Mouse (Mus musculus): Measurements from ENCODE around the gene Ctnna3. TPM values are rescaled to one million over a fixed set of nuclear protein-coding genes. Genes with fewer than 3 reads are reported as not detected.
"Not testable (repeated sequence)": the region's sequence is repeated elsewhere in the genome, so short reads cannot be mapped to it uniquely, and the experiment has no call there.

Ctnna3 gene
- polyA plus RNA-seq, 1 experiment = 0.17 TPM

GRCm38 (mm10) chr10:63402731-63403504 is 27.0 kb upstream of the Ctnna3 start:
- Histone ChIP-seq H3K36me3 (ENCODE audit: control insufficient read depth, insufficient read depth) (no peaks in the 10 kb centered on the region), H3ac (ENCODE audit: control insufficient read depth, insufficient read length) (no peak overlapping the region), H3K4me2 (ENCODE audit: low read depth) (no peak overlapping the region), H3K79me2 (ENCODE audit: control insufficient read depth, insufficient read depth) (no peaks in the 10 kb centered on the region), H3K4me3 (no peak overlapping the region), H3K27me3 (ENCODE audit: control insufficient read depth, insufficient read depth, insufficient read length) (no peaks in the 10 kb centered on the region)
- TF ChIP-seq POLR2A (IDR thresholded peaks at IDR 0.05; ENCODE audit: insufficient read length, low read depth) (no peak), MAX (IDR thresholded peaks at IDR 0.05; ENCODE audit: low read depth) (no peak), MYOD1 (IDR thresholded peaks at IDR 0.05; ENCODE audit: control insufficient read depth in 1 of 3, insufficient read length in 2 of 3, low read depth in 2 of 3) (no peak)

- TF ChIP-seq CEBPB (IDR thresholded peaks at IDR 0.05; ENCODE audit: insufficient read depth, poor library complexity, severe bottlenecking) = no peak
- Histone ChIP-seq H3K79me2 (ENCODE audit: control insufficient read depth, insufficient read depth) (no peaks in the 10 kb centered on the region), H3ac (ENCODE audit: control insufficient read depth, insufficient read length) (no peak overlapping the region), H3K27me3 (ENCODE audit: control insufficient read depth, insufficient read depth, insufficient read length) (no peaks in the 10 kb centered on the region), H3K4me3 (no peak overlapping the region), H3K36me3 (ENCODE audit: control insufficient read depth, insufficient read depth) (no peaks in the 10 kb centered on the region), H3K4me2 (ENCODE audit: low read depth) (no peak overlapping the region)
These were observed 26.3 kb upstream of the Ctnna3 start for GRCm38 (mm10) chr10:63403636-63404035.

- no peaks in the 10 kb centered on the region for H3K27me3 ChIP-seq (ENCODE audit: control insufficient read depth, insufficient read depth, insufficient read length)
- TF ChIP-seq POLR2A (IDR thresholded peaks at IDR 0.05; ENCODE audit: insufficient read length, low read depth) (no peak), CEBPB (IDR thresholded peaks at IDR 0.05; ENCODE audit: insufficient read depth, poor library complexity, severe bottlenecking) (peak; percentile 54; the same call in 1 of the 2 replicates), TCF3 (IDR thresholded peaks at IDR 0.05; ENCODE audit: insufficient read length, low read depth) (no peak)
- no peak overlapping the region for H3K4me2 ChIP-seq (ENCODE audit: low read depth)
These were observed 19.5 kb upstream of the Ctnna3 start for GRCm38 (mm10) chr10:63410162-63410956.

GRCm38 (mm10) chr10:63411674-63412073 is 18.2 kb upstream of the Ctnna3 start:
- H3ac ChIP-seq (ENCODE audit: control insufficient read depth, insufficient read length); H3K4me3 ChIP-seq; H3K27me3 ChIP-seq (ENCODE audit: control insufficient read depth, insufficient read depth, insufficient read length); H3K79me2 ChIP-seq (ENCODE audit: control insufficient read depth, insufficient read depth); H3K4me2 ChIP-seq (ENCODE audit: low read depth); H3K36me3 ChIP-seq (ENCODE audit: control insufficient read depth, insufficient read depth): not testable (repeated sequence)

More at GRCm38 (mm10) chr10:63410162-63410956, 19.5 kb upstream of the Ctnna3 start:
- no peak overlapping the region for H3ac ChIP-seq (ENCODE audit: control insufficient read depth, insufficient read length)
- H3K79me2 ChIP-seq (ENCODE audit: control insufficient read depth, insufficient read depth) = no peaks in the 10 kb centered on the region
- no peak overlapping the region for H3K4me3 ChIP-seq
- H3K36me3 ChIP-seq (ENCODE audit: control insufficient read depth, insufficient read depth) = no peaks in the 10 kb centered on the region

- Histone ChIP-seq H3K79me2 (ENCODE audit: control insufficient read depth, insufficient read depth) (no peaks in the 10 kb centered on the region), H3K27me3 (ENCODE audit: control insufficient read depth, insufficient read depth, insufficient read length) (no peaks in the 10 kb centered on the region), H3ac (ENCODE audit: control insufficient read depth, insufficient read length) (no peak overlapping the region), H3K4me2 (ENCODE audit: low read depth) (no peak overlapping the region), H3K36me3 (ENCODE audit: control insufficient read depth, insufficient read depth) (no peaks in the 10 kb centered on the region), H3K4me3 (no peak overlapping the region)
- no peak for TF ChIP-seq POLR2AphosphoS2 (IDR thresholded peaks at IDR 0.05; ENCODE audit: insufficient read length, low read depth)
- TF ChIP-seq POLR2A (IDR thresholded peaks at IDR 0.05; ENCODE audit: insufficient read length, low read depth) = no peak
- TF ChIP-seq MAX (IDR thresholded peaks at IDR 0.05; ENCODE audit: low read depth) = no peak
These were observed 17.1 kb upstream of the Ctnna3 start for GRCm38 (mm10) chr10:63412756-63413155.

- no peaks in the 10 kb centered on the region for H3K79me2 ChIP-seq (ENCODE audit: control insufficient read depth, insufficient read depth)
- H3K27me3 ChIP-seq (ENCODE audit: control insufficient read depth, insufficient read depth, insufficient read length) = no peaks in the 10 kb centered on the region
- TF ChIP-seq SRF (IDR thresholded peaks at IDR 0.05; ENCODE audit: control insufficient read depth, insufficient read length, low read depth) (no peak), POLR2AphosphoS2 (IDR thresholded peaks at IDR 0.05; ENCODE audit: insufficient read length, low read depth) (no peak), USF1 (IDR thresholded peaks at IDR 0.05; ENCODE audit: low read depth) (no peak), MYOD1 (IDR thresholded peaks at IDR 0.05; ENCODE audit: control insufficient read depth in 1 of 3, insufficient read length in 2 of 3, low read depth in 2 of 3) (no peak), TCF3 (IDR thresholded peaks at IDR 0.05; ENCODE audit: insufficient read length, low read depth) (no peak), TCF12 (IDR thresholded peaks at IDR 0.05; ENCODE audit: insufficient read depth, poor library complexity, severe bottlenecking) (no peak), E2F4 (IDR thresholded peaks at IDR 0.05; ENCODE audit: insufficient read depth) (no peak), MYOG (IDR thresholded peaks at IDR 0.05; ENCODE audit: control insufficient read depth in 1 of 3, insufficient read depth in 1 of 3, insufficient read length in 2 of 3, low read depth in 2 of 3) (no peak)
- H3K4me2 ChIP-seq (ENCODE audit: low read depth) = no peak overlapping the region
- H3K4me3 ChIP-seq = no peak overlapping the region
- H3K36me3 ChIP-seq (ENCODE audit: control insufficient read depth, insufficient read depth) = no peaks in the 10 kb centered on the region
- H3ac ChIP-seq (ENCODE audit: control insufficient read depth, insufficient read length) = no peak overlapping the region
These were observed 14.6 kb upstream of the Ctnna3 start for GRCm38 (mm10) chr10:63415287-63415686.

Data from myocyte (in vitro differentiated cells).